Mouse (Mus musculus) liver, embryonic 15.5 days (tissue): ENCODE measurements around the gene Lcorl. TPM values are rescaled to one million over a fixed set of nuclear protein-coding genes. Genes with fewer than 3 reads are reported as not detected.

Experiments
- ATAC-seq: fragments of 200-750 bp; cut with Nextera tagmentation; 2 replicates; pipeline ENCODE4 v1.8.0; 2017; ENCODE audit warnings: moderate number of reproducible peaks, mild to moderate bottlenecking, moderate library complexity; ENCODE audit not compliant: insufficient read depth
- H3K27ac ChIP-seq: fragments of 300-500 bp; sonication (generic); replicated peaks from 2 replicates; pipeline ENCODE4 v1.5.1; 2015; ENCODE audit warnings: mild to moderate bottlenecking, inconsistent platforms
- H3K27me3 ChIP-seq: fragments of 300-500 bp; sonication (generic); 2 replicates; pipeline ENCODE4 v1.6.1; 2015; ENCODE audit warnings: mild to moderate bottlenecking, inconsistent platforms
- H3K36me3 ChIP-seq: fragments of 300-500 bp; sonication (generic); replicated peaks from 2 replicates; pipeline ENCODE4 v1.6.1; 2015; ENCODE audit warnings: moderate library complexity, mild to moderate bottlenecking, inconsistent platforms
- H3K4me1 ChIP-seq: fragments of 300-500 bp; sonication (generic); replicated peaks from 2 replicates; pipeline ENCODE4 v1.6.1; 2015; ENCODE audit warnings: inconsistent platforms
- H3K4me2 ChIP-seq: fragments of 300-500 bp; sonication (generic); 2 replicates; pipeline ENCODE4 v1.6.1; 2015; ENCODE audit warnings: moderate library complexity, mild to moderate bottlenecking, inconsistent platforms
- H3K4me3 ChIP-seq: fragments of 300-500 bp; sonication (generic); replicated peaks from 2 replicates; pipeline ENCODE4 v1.5.1; 2015; ENCODE audit warnings: mild to moderate bottlenecking, inconsistent platforms
- H3K9ac ChIP-seq: fragments of 300-500 bp; sonication (generic); 2 replicates; pipeline ENCODE4 v1.6.1; 2015; ENCODE audit warnings: moderate library complexity, mild to moderate bottlenecking, inconsistent platforms
- H3K9me3 ChIP-seq: fragments of 300-500 bp; sonication (generic); replicated peaks from 2 replicates; pipeline ENCODE4 v1.6.1; 2016; ENCODE audit warnings: inconsistent platforms
- WGBS: fragments of 180-500 bp; shearing (Covaris S2); methylation state at CpG from one replicate; pipeline ENCODE4 v1.1.7; 2015; ENCODE audit warnings: mixed read lengths; ENCODE audit not compliant: insufficient replicate concordance; 5-methylcytosine and 5-hydroxymethylcytosine counted together
- polyA plus RNA-seq: library from polyadenylated mRNA; unstranded; fragments of >200 nt; fragmentation: Nextera tagmentation; extraction: Ambion mirVana; gene quantifications from 2 replicates; pipeline ENCODE4 v1.2.1, GENCODE M21; 2015

Gene Lcorl
- polyA plus RNA-seq, 1 experiment from 2014 or later = 7.0 TPM

GRCm38 (mm10) chr5:45855526-45856302, 1.7 kb downstream of the Lcorl start:
- Histone ChIP-seq H3K27me3 (no peaks in the 10 kb centered on the region), H3K4me3 (peak overlapping the region; percentile 89), H3K4me2 (peak overlapping the region; percentile 92), H3K4me1 (peaks cover 22% of the 10 kb centered on the region), H3K9ac (peak overlapping the region; percentile 89), H3K36me3 (no peaks in the 10 kb centered on the region), H3K27ac (peak overlapping the region; percentile 91; the same call in 1 of the 2 replicates), H3K9me3 (no peaks in the 10 kb centered on the region)
- WGBS = 20% methylated on average over 21 of the region's 21 CpGs
- ATAC-seq = no peak

- WGBS = 74% methylated on average over 6 of the region's 6 CpGs
- H3K36me3 ChIP-seq = no peaks in the 10 kb centered on the region
- ATAC-seq = no peak
- H3K4me2 ChIP-seq = no peak overlapping the region
- no peak overlapping the region for H3K27ac ChIP-seq
- no peak overlapping the region for H3K4me3 ChIP-seq
- H3K4me1 ChIP-seq = no peaks in the 10 kb centered on the region; the same call in 1 of the 2 replicates
- H3K9ac ChIP-seq = no peak overlapping the region
- H3K27me3 ChIP-seq = no peaks in the 10 kb centered on the region
- no peaks in the 10 kb centered on the region for H3K9me3 ChIP-seq
Observed at GRCm38 (mm10) chr5:45844723-45845122, 12.7 kb downstream of the Lcorl start.

GRCm38 (mm10) chr5:45835131-45835530, 22.3 kb downstream of the Lcorl start:
- Histone ChIP-seq H3K36me3 (no peaks in the 10 kb centered on the region), H3K9me3 (no peaks in the 10 kb centered on the region), H3K9ac (no peak overlapping the region), H3K4me1 (no peaks in the 10 kb centered on the region), H3K4me3 (no peak overlapping the region), H3K27me3 (no peaks in the 10 kb centered on the region), H3K4me2 (no peak overlapping the region), H3K27ac (no peak overlapping the region)
- no peak for ATAC-seq
- WGBS = 62% methylated on average over 2 of the region's 2 CpGs

- no peak overlapping the region for H3K4me3 ChIP-seq
- no peak overlapping the region for H3K4me2 ChIP-seq
- H3K4me1 ChIP-seq = no peaks in the 10 kb centered on the region
- H3K27ac ChIP-seq = no peak overlapping the region
- no peak overlapping the region for H3K9ac ChIP-seq
- H3K27me3 ChIP-seq = no peaks in the 10 kb centered on the region
- no peak for ATAC-seq
- H3K36me3 ChIP-seq = peaks cover 6% of the 10 kb centered on the region; the same call in 1 of the 2 replicates
- H3K9me3 ChIP-seq = peaks cover 9% of the 10 kb centered on the region; the same call in 1 of the 2 replicates
- 74% methylated on average over 4 of the region's 4 CpGs for WGBS
Observed at GRCm38 (mm10) chr5:45811527-45811926, 45.9 kb downstream of the Lcorl start.

GRCm38 (mm10) chr5:45791864-45792263, 65.6 kb downstream of the Lcorl start:
- WGBS = 85% methylated on average over 7 of the region's 7 CpGs

GRCm38 (mm10) chr5:45790221-45790620, 67.2 kb downstream of the Lcorl start:
- 85% methylated on average over 4 of the region's 4 CpGs for WGBS
- H3K4me1 ChIP-seq = no peaks in the 10 kb centered on the region
- H3K27me3 ChIP-seq = no peaks in the 10 kb centered on the region
- no peak overlapping the region for H3K4me3 ChIP-seq
- H3K9me3 ChIP-seq = no peaks in the 10 kb centered on the region
- ATAC-seq = no peak
- no peaks in the 10 kb centered on the region for H3K36me3 ChIP-seq
- H3K4me2 ChIP-seq = no peak overlapping the region
- H3K27ac ChIP-seq = no peak overlapping the region
- H3K9ac ChIP-seq = no peak overlapping the region

More at GRCm38 (mm10) chr5:45791864-45792263, 65.6 kb downstream of the Lcorl start:
- Histone ChIP-seq H3K36me3 (no peaks in the 10 kb centered on the region), H3K9me3 (no peaks in the 10 kb centered on the region), H3K4me3 (no peak overlapping the region), H3K4me2 (no peak overlapping the region), H3K27me3 (no peaks in the 10 kb centered on the region), H3K9ac (no peak overlapping the region), H3K4me1 (no peaks in the 10 kb centered on the region), H3K27ac (no peak overlapping the region)
- ATAC-seq = no peak

- Histone ChIP-seq H3K36me3 (no peaks in the 10 kb centered on the region), H3K9ac (no peak overlapping the region), H3K4me1 (no peaks in the 10 kb centered on the region), H3K9me3 (no peaks in the 10 kb centered on the region), H3K4me2 (no peak overlapping the region), H3K4me3 (no peak overlapping the region), H3K27me3 (no peaks in the 10 kb centered on the region), H3K27ac (no peak overlapping the region)
- ATAC-seq = no peak
- 70% methylated on average over 4 of the region's 4 CpGs for WGBS
Observed at GRCm38 (mm10) chr5:45757502-45758121, 99.8 kb downstream of the Lcorl start.

- peaks cover 6% of the 10 kb centered on the region for H3K36me3 ChIP-seq
- ATAC-seq = no peak
- H3K4me3 ChIP-seq = no peak overlapping the region
- no peaks in the 10 kb centered on the region for H3K9me3 ChIP-seq
- no peak overlapping the region for H3K4me2 ChIP-seq
- no peak overlapping the region for H3K9ac ChIP-seq
- no peaks in the 10 kb centered on the region for H3K4me1 ChIP-seq
- no peak overlapping the region for H3K27ac ChIP-seq
- H3K27me3 ChIP-seq = no peaks in the 10 kb centered on the region
- 73% methylated on average over 1 of the region's 1 CpGs for WGBS
Observed at GRCm38 (mm10) chr5:45737911-45738310, 119.5 kb downstream of the Lcorl start.

- Histone ChIP-seq H3K9me3 (no peaks in the 10 kb centered on the region), H3K9ac (no peak overlapping the region), H3K27ac (no peak overlapping the region), H3K4me1 (no peaks in the 10 kb centered on the region), H3K27me3 (no peaks in the 10 kb centered on the region), H3K4me2 (no peak overlapping the region), H3K4me3 (no peak overlapping the region), H3K36me3 (peaks cover 6% of the 10 kb centered on the region)
- no peak for ATAC-seq
- WGBS = 68% methylated on average over 2 of the region's 2 CpGs
Observed at GRCm38 (mm10) chr5:45733751-45734150, 123.7 kb downstream of the Lcorl start.

- Histone ChIP-seq H3K36me3 (no peaks in the 10 kb centered on the region), H3K9ac (no peak overlapping the region), H3K9me3 (no peaks in the 10 kb centered on the region), H3K27ac (no peak overlapping the region), H3K4me1 (no peaks in the 10 kb centered on the region), H3K4me2 (no peak overlapping the region), H3K27me3 (no peaks in the 10 kb centered on the region), H3K4me3 (no peak overlapping the region)
- WGBS = 44% methylated on average over 6 of the region's 6 CpGs
- ATAC-seq = no peak
Observed at GRCm38 (mm10) chr5:45718848-45719488, 138.4 kb downstream of the Lcorl start.

- H3K4me2 ChIP-seq = no peak overlapping the region
- no peak overlapping the region for H3K27ac ChIP-seq
- no peak overlapping the region for H3K4me3 ChIP-seq
- H3K9ac ChIP-seq = no peak overlapping the region
- no peaks in the 10 kb centered on the region for H3K4me1 ChIP-seq
- H3K36me3 ChIP-seq = peaks cover 20% of the 10 kb centered on the region
- no peaks in the 10 kb centered on the region for H3K27me3 ChIP-seq
- 74% methylated on average over 2 of the region's 2 CpGs for WGBS
- ATAC-seq = no peak
- H3K9me3 ChIP-seq = no peaks in the 10 kb centered on the region
Observed at GRCm38 (mm10) chr5:45709653-45710052, 147.8 kb downstream of the Lcorl start.
